Comparison of ENCODE assay signal across 14 mouse cellular contexts in genomic region chr5:136076284-136076683, GRCm38 (mm10). TPM values are rescaled to one million over a fixed set of nuclear protein-coding genes. Genes with fewer than 3 reads are reported as not detected.
DNase-seq lines count a peak whose midpoint lies in the region; ATAC-seq and TF ChIP-seq lines count a peak whose summit lies in the region.
"Had no signal": no experiment of that assay in that cellular context is flagged by ENCODE, and none has a peak within 500 bp of the region (broad histone marks: within the 10 kb centered on the region; RNA-seq: fewer than 3 reads in every experiment).

No protein-coding gene starts in this region.

- no peak for TF ChIP-seq POLR2A in brain, embryonic 14.5 days (IDR thresholded peaks at IDR 0.05; ENCODE audit: borderline replicate concordance, extremely low read depth, insufficient read depth, insufficient read length, poor library complexity, severe bottlenecking)
- no peak for TF ChIP-seq POLR2A in small intestine, adult 2 months (IDR thresholded peaks at IDR 0.05; ENCODE audit: low read depth, low read length)

- intact Hi-C loops in left cerebral cortex, adult 2 months (cut with DNase I): no loop called here

- H3K36me3 ChIP-seq in kidney, embryonic 14.5 days (ENCODE audit: control insufficient read depth, insufficient read depth, low read length): no peaks in the 10 kb centered on the region
- no peaks in the 10 kb centered on the region for H3K36me3 ChIP-seq in midbrain, postnatal 0 days (ENCODE audit: insufficient read depth, low read length)
- H3K36me3 ChIP-seq in midbrain, embryonic 10.5 days: no peaks in the 10 kb centered on the region
- H3K36me3 ChIP-seq in small intestine, adult 2 months (ENCODE audit: control insufficient read depth, insufficient read depth, low read length): no peaks in the 10 kb centered on the region
- H3K36me3 ChIP-seq: embryonic facial prominence, embryonic 13.5 days had no signal

- peak overlapping the region; percentile 30; the same call in 1 of the 2 replicates for H3K27ac ChIP-seq in kidney, embryonic 14.5 days (ENCODE audit: low read depth, low read length)
- no peak overlapping the region for H3K27ac ChIP-seq in midbrain, postnatal 0 days (ENCODE audit: low read depth, low read length)
- no peak overlapping the region for H3K27ac ChIP-seq in midbrain, embryonic 10.5 days (replicated peaks)
- peak overlapping the region; percentile 28; the same call in 1 of the 2 replicates for H3K27ac ChIP-seq in small intestine, adult 2 months (ENCODE audit: insufficient read depth, low read depth, low read length)
- H3K27ac ChIP-seq in left cerebral cortex, adult 2 months: no peak overlapping the region
- H3K27ac ChIP-seq: embryonic facial prominence, embryonic 13.5 days had no signal

- H3K4me1 ChIP-seq in kidney, embryonic 14.5 days (ENCODE audit: control insufficient read depth, insufficient read depth, low read length): no peaks in the 10 kb centered on the region
- H3K4me1 ChIP-seq in midbrain, postnatal 0 days (ENCODE audit: insufficient read depth, low read length): no peaks in the 10 kb centered on the region
- H3K4me1 ChIP-seq in midbrain, embryonic 10.5 days: no peaks in the 10 kb centered on the region
- peaks cover 5% of the 10 kb centered on the region; the same call in 1 of the 2 replicates for H3K4me1 ChIP-seq in small intestine, adult 2 months (ENCODE audit: control insufficient read depth, insufficient read depth, insufficient read length, low read length)

- 46% methylated on average over 7 of the region's 7 CpGs for WGBS in kidney, embryonic 14.5 days
- 44% methylated on average over 7 of the region's 7 CpGs for WGBS in midbrain, postnatal 0 days
- 76% methylated on average over 7 of the region's 7 CpGs for WGBS in midbrain, embryonic 10.5 days
- 13% methylated on average over 7 of the region's 7 CpGs for WGBS in small intestine, adult 2 months

- DNase-seq in kidney, adult 9 months: no peak
- DNase-seq in midbrain, postnatal 0 days (ENCODE audit: low spot score): peak; percentile 2
- no peak for DNase-seq in midbrain, embryonic 10.5 days (ENCODE audit: low spot score)
- DNase-seq in brain, embryonic 14.5 days (ENCODE audit: low read depth): peak; percentile 61
- DNase-seq in left cerebral cortex, adult 2 months (ENCODE audit: extremely low spot score in 1 of 2, low spot score in 2 of 2): no peak
- DNase-seq in left cerebral cortex, adult 18-20 months (ENCODE audit: low spot score in 2 of 2): no peak
- DNase-seq: cerebellum, adult 2 months had no signal

- no peaks in the 10 kb centered on the region for H3K27me3 ChIP-seq in kidney, embryonic 14.5 days (ENCODE audit: control insufficient read depth, insufficient read depth, low read length)
- H3K27me3 ChIP-seq in midbrain, postnatal 0 days (ENCODE audit: insufficient read depth, low read length): no peaks in the 10 kb centered on the region
- H3K27me3 ChIP-seq in midbrain, embryonic 10.5 days (ENCODE audit: low read depth, poor library complexity, severe bottlenecking): no peaks in the 10 kb centered on the region
- H3K27me3 ChIP-seq in small intestine, adult 2 months (ENCODE audit: control insufficient read depth, insufficient read depth, low read length): no peaks in the 10 kb centered on the region
- H3K27me3 ChIP-seq: embryonic facial prominence, embryonic 13.5 days had no signal

- no peak for TF ChIP-seq CTCF in midbrain, postnatal 0 days (IDR thresholded peaks at IDR 0.05)
- no peak for TF ChIP-seq CTCF in brain, embryonic 14.5 days (IDR thresholded peaks at IDR 0.05; ENCODE audit: borderline replicate concordance, extremely low read depth, insufficient read depth, insufficient read length)
- no peak for TF ChIP-seq CTCF in small intestine, adult 2 months (IDR thresholded peaks at IDR 0.05; ENCODE audit: extremely low read depth, insufficient read length, insufficient replicate concordance, low read depth, low read length)
- TF ChIP-seq CTCF in left cerebral cortex, adult 2 months (IDR thresholded peaks at IDR 0.05): no peak

- no peak overlapping the region for H3K9ac ChIP-seq in kidney, embryonic 14.5 days (ENCODE audit: low read depth, low read length)
- no peak overlapping the region for H3K9ac ChIP-seq in midbrain, postnatal 0 days (replicated peaks; ENCODE audit: low read length, poor library complexity, severe bottlenecking)
- H3K9ac ChIP-seq: embryonic facial prominence, embryonic 13.5 days had no signal

- no peak overlapping the region for H3K4me3 ChIP-seq in kidney, embryonic 14.5 days (ENCODE audit: low read length)
- H3K4me3 ChIP-seq in midbrain, postnatal 0 days (ENCODE audit: low read depth, low read length): no peak overlapping the region
- no peak overlapping the region for H3K4me3 ChIP-seq in midbrain, embryonic 10.5 days
- no peak overlapping the region for H3K4me3 ChIP-seq in small intestine, adult 2 months (ENCODE audit: low read depth, low read length)
- H3K4me3 ChIP-seq in left cerebral cortex, adult 2 months: no peak overlapping the region
- H3K4me3 ChIP-seq: embryonic facial prominence, embryonic 13.5 days had no signal

- no peak; the same call in 1 of the 2 replicates for ATAC-seq in kidney, embryonic 14.5 days (ENCODE audit: low FRiP score, low TSS enrichment)
- ATAC-seq in midbrain, postnatal 0 days (ENCODE audit: low FRiP score): no peak

- no peaks in the 10 kb centered on the region for H3K9me3 ChIP-seq in kidney, embryonic 14.5 days (ENCODE audit: control insufficient read depth, low read length)
- H3K9me3 ChIP-seq in midbrain, postnatal 0 days (ENCODE audit: low read length): no peaks in the 10 kb centered on the region
- H3K9me3 ChIP-seq in midbrain, embryonic 10.5 days (replicated peaks): no peaks in the 10 kb centered on the region
- H3K9me3 ChIP-seq: embryonic facial prominence, embryonic 13.5 days had no signal

- H3K4me2 ChIP-seq in kidney, embryonic 14.5 days (replicated peaks; ENCODE audit: low read depth, low read length): no peak overlapping the region
- H3K4me2 ChIP-seq in midbrain, postnatal 0 days (ENCODE audit: low read depth, low read length, poor library complexity, severe bottlenecking): no peak overlapping the region
- H3K4me2 ChIP-seq: embryonic facial prominence, embryonic 13.5 days had no signal

RNA-seq across cellular contexts. Expression of gene Rasa4, which starts 7.4 kb away (rescaled TPM):
- 13.5 and 17.5 TPM in 2 replicates for polyA plus RNA-seq in kidney, embryonic 14.5 days (2014; fragmentation: Nextera tagmentation; extraction: Ambion mirVana)
- 30.6 and 31.3 TPM in 2 replicates for total RNA-seq in midbrain, postnatal 0 days (2014; rRNA removed)
- polyA plus RNA-seq in midbrain, postnatal 0 days (2015; fragmentation: Nextera tagmentation; extraction: Ambion mirVana): 26.8 and 29.6 TPM in 2 replicates
- polyA plus RNA-seq in midbrain, embryonic 10.5 days (2016; fragmentation: Nextera tagmentation; extraction: Ambion mirVana): 3.6 and 6.3 TPM in 2 replicates
- polyA plus RNA-seq in brain, embryonic 14.5 days (2012; rRNA removed): 9.5 and 18.1 TPM in 2 replicates
- polyA plus RNA-seq in small intestine, adult 2 months (2012; rRNA removed): 16.5 and 42.8 TPM in 2 replicates
- 1 to 10 TPM; 5.4 to 5.8 TPM for total RNA-seq in left cerebral cortex, adult 2 months (2021)
- total RNA-seq in left cerebral cortex, adult 18-20 months (2021): 10 to 100 TPM in 1 of 2 experiments, 1 to 10 TPM in 1; 4.8 to 10.3 TPM

RNA-seq across cellular contexts. Expression of gene Upk3bl, which starts 22.0 kb away (rescaled TPM):
- polyA plus RNA-seq in kidney, embryonic 14.5 days (2014; fragmentation: Nextera tagmentation; extraction: Ambion mirVana): 1.3 and 2.2 TPM in 2 replicates
- total RNA-seq in midbrain, postnatal 0 days (2014; rRNA removed): not detected in 2 replicates
- polyA plus RNA-seq in midbrain, postnatal 0 days (2015; fragmentation: Nextera tagmentation; extraction: Ambion mirVana): not detected in 2 replicates
- polyA plus RNA-seq in midbrain, embryonic 10.5 days (2016; fragmentation: Nextera tagmentation; extraction: Ambion mirVana): 0.50 and 0.72 TPM in 2 replicates
- polyA plus RNA-seq in brain, embryonic 14.5 days (2012; rRNA removed): 0.26 and 0.40 TPM in 2 replicates
- polyA plus RNA-seq in small intestine, adult 2 months (2012; rRNA removed): 0.76 and 1.7 TPM in 2 replicates
- total RNA-seq in left cerebral cortex, adult 2 months (2021): not detected
- total RNA-seq in left cerebral cortex, adult 18-20 months (2021): under 1 TPM in 1 of 2 experiments, not detected in 1; 0.75 TPM
- total RNA-seq: gastrocnemius, adult 8-10 months; heart, postnatal 10 days; liver, adult 2 months had no signal
- polyA plus RNA-seq: liver, adult 2 months had no signal

RNA-seq across cellular contexts. Expression of gene Upk3b, which starts 38.0 kb away (rescaled TPM):
- polyA plus RNA-seq in kidney, embryonic 14.5 days (2014; fragmentation: Nextera tagmentation; extraction: Ambion mirVana): 0.85 and 0.99 TPM in 2 replicates
- total RNA-seq in midbrain, postnatal 0 days (2014; rRNA removed): not detected in 2 replicates
- not detected in 2 replicates for polyA plus RNA-seq in midbrain, postnatal 0 days (2015; fragmentation: Nextera tagmentation; extraction: Ambion mirVana)
- 0.10 TPM in 1 of 2 replicates, not detected in the other for polyA plus RNA-seq in midbrain, embryonic 10.5 days (2016; fragmentation: Nextera tagmentation; extraction: Ambion mirVana)
- 0.06 and 0.11 TPM in 2 replicates for polyA plus RNA-seq in brain, embryonic 14.5 days (2012; rRNA removed)
- polyA plus RNA-seq in small intestine, adult 2 months (2012; rRNA removed): 1.4 and 3.7 TPM in 2 replicates
- total RNA-seq in left cerebral cortex, adult 2 months (2021): not detected
- not detected for total RNA-seq in left cerebral cortex, adult 18-20 months (2021)
- total RNA-seq: gastrocnemius, adult 8-10 months; megakaryocyte progenitor cell, adult 5-6 weeks had no signal
- polyA plus RNA-seq: cerebellum, adult 2 months had no signal

RNA-seq across cellular contexts. Expression of gene Polr2j, which starts 40.1 kb away (rescaled TPM):
- polyA plus RNA-seq in kidney, embryonic 14.5 days (2014; fragmentation: Nextera tagmentation; extraction: Ambion mirVana): 270 and 326 TPM in 2 replicates
- total RNA-seq in midbrain, postnatal 0 days (2014; rRNA removed): 129 and 142 TPM in 2 replicates
- 230 and 237 TPM in 2 replicates for polyA plus RNA-seq in midbrain, postnatal 0 days (2015; fragmentation: Nextera tagmentation; extraction: Ambion mirVana)
- 286 and 311 TPM in 2 replicates for polyA plus RNA-seq in midbrain, embryonic 10.5 days (2016; fragmentation: Nextera tagmentation; extraction: Ambion mirVana)
- polyA plus RNA-seq in brain, embryonic 14.5 days (2012; rRNA removed): 144 and 199 TPM in 2 replicates
- 29.3 and 48.4 TPM in 2 replicates for polyA plus RNA-seq in small intestine, adult 2 months (2012; rRNA removed)
- 10 to 100 TPM; 70.8 to 72.8 TPM for total RNA-seq in left cerebral cortex, adult 2 months (2021)
- total RNA-seq in left cerebral cortex, adult 18-20 months (2021): 10 to 100 TPM; 74.9 to 75.7 TPM

RNA-seq across cellular contexts. Expression of gene Lrwd1, which starts 59.6 kb away (rescaled TPM):
- 32.2 and 40.0 TPM in 2 replicates for polyA plus RNA-seq in kidney, embryonic 14.5 days (2014; fragmentation: Nextera tagmentation; extraction: Ambion mirVana)
- total RNA-seq in midbrain, postnatal 0 days (2014; rRNA removed): 25.4 and 33.2 TPM in 2 replicates
- 16.3 and 16.5 TPM in 2 replicates for polyA plus RNA-seq in midbrain, postnatal 0 days (2015; fragmentation: Nextera tagmentation; extraction: Ambion mirVana)
- 56.9 and 59.0 TPM in 2 replicates for polyA plus RNA-seq in midbrain, embryonic 10.5 days (2016; fragmentation: Nextera tagmentation; extraction: Ambion mirVana)
- polyA plus RNA-seq in brain, embryonic 14.5 days (2012; rRNA removed): 45.7 and 69.0 TPM in 2 replicates
- 8.9 and 16.9 TPM in 2 replicates for polyA plus RNA-seq in small intestine, adult 2 months (2012; rRNA removed)
- 10 to 100 TPM; 14.8 to 15.2 TPM for total RNA-seq in left cerebral cortex, adult 2 months (2021)
- total RNA-seq in left cerebral cortex, adult 18-20 months (2021): 10 to 100 TPM; 13.8 to 16.2 TPM

Comparison
In these comparisons a context has a peak if more than half of its experiments do, and no peak if none do; other contexts are left out.
1. DNase-seq: peak in midbrain, postnatal 0 days (single experiment) and brain, embryonic 14.5 days (single experiment); none in kidney, adult 9 months (single experiment), midbrain, embryonic 10.5 days (single experiment), left cerebral cortex, adult 2 months (0 of 2) and left cerebral cortex, adult 18-20 months (0 of 2).
2. H3K27ac ChIP-seq: peak in kidney, embryonic 14.5 days (single experiment) and small intestine, adult 2 months (single experiment); none in midbrain, postnatal 0 days (single experiment), midbrain, embryonic 10.5 days (single experiment) and left cerebral cortex, adult 2 months (single experiment).